Mouse (Mus musculus) limb, embryonic 14.5 days (tissue): Measurements from ENCODE around the gene Acvr1b. TPM values are rescaled to one million over a fixed set of nuclear protein-coding genes. Genes with fewer than 3 reads are reported as not detected.
A peak's percentile ranks its signal among the peaks of the same experiment; 100 is the strongest.

Experiments
- ATAC-seq: fragments of 200-750 bp; cut with Nextera tagmentation; 2 replicates; pipeline ENCODE4 v1.8.0; 2017; ENCODE audit warnings: low read depth, moderate number of reproducible peaks, moderate TSS enrichment; ENCODE audit not compliant: low FRiP score
- DNase-seq: peaks from one replicate; pipeline ENCODE4 v3.0.0-alpha.2; 2015; ENCODE audit warnings: low spot score
- H3K27ac ChIP-seq: fragments of 300-500 bp; sonication (generic); replicated peaks from 2 replicates; pipeline ENCODE4 v1.5.1; 2014; ENCODE audit warnings: low read depth, mild to moderate bottlenecking, low read length, moderate library complexity, mixed read lengths
- H3K27me3 ChIP-seq: fragments of 300-500 bp; sonication (generic); 2 replicates; pipeline ENCODE4 v1.6.1; 2014; ENCODE audit warnings: low read length, mixed read lengths; ENCODE audit not compliant: control insufficient read depth, insufficient read depth
- H3K36me3 ChIP-seq: fragments of 300-500 bp; sonication (generic); 2 replicates; pipeline ENCODE4 v1.6.1; 2014; ENCODE audit warnings: mild to moderate bottlenecking, low read length, moderate library complexity, mixed read lengths; ENCODE audit not compliant: control insufficient read depth, insufficient read depth
- H3K4me1 ChIP-seq: fragments of 300-500 bp; sonication (generic); 2 replicates; pipeline ENCODE4 v1.6.1; 2014; ENCODE audit warnings: antibody characterized with exemption, low read length, mixed read lengths; ENCODE audit not compliant: control insufficient read depth, insufficient read depth
- H3K4me2 ChIP-seq: fragments of 300-500 bp; sonication (generic); replicated peaks from 2 replicates; pipeline ENCODE4 v1.6.1; 2014; ENCODE audit warnings: low read depth, mild to moderate bottlenecking, low read length, moderate library complexity; ENCODE audit not compliant: severe bottlenecking
- H3K4me3 ChIP-seq: fragments of 300-500 bp; sonication (generic); replicated peaks from 2 replicates; pipeline ENCODE4 v1.5.1; 2014; ENCODE audit warnings: low read length
- H3K9ac ChIP-seq: fragments of 300-500 bp; sonication (generic); 2 replicates; pipeline ENCODE4 v1.6.1; 2014; ENCODE audit warnings: mild to moderate bottlenecking, low read depth, low read length, moderate library complexity; ENCODE audit not compliant: severe bottlenecking
- H3K9me3 ChIP-seq: fragments of 300-500 bp; sonication (generic); 2 replicates; pipeline ENCODE4 v1.6.1; 2016; ENCODE audit warnings: low read length; ENCODE audit not compliant: control insufficient read depth
- POLR2A ChIP-seq: fragments of 200-500 bp; IDR thresholded peaks from 2 replicates; pipeline ENCODE4 v1.8.0; 2012; ENCODE audit warnings: inconsistent platforms, mild to moderate bottlenecking, moderate library complexity, borderline replicate concordance; ENCODE audit not compliant: insufficient read depth, insufficient read length; ENCODE audit errors: extremely low read depth
- WGBS: fragments of 180-500 bp; shearing (Covaris S2); extraction: QIAGEN DNeasy Blood & Tissue Kit; methylation state at CpG from one replicate; pipeline ENCODE4 v1.1.7; 2014; 5-methylcytosine and 5-hydroxymethylcytosine counted together
- polyA plus RNA-seq, 2 experiments: library from polyadenylated mRNA; depleted of rRNA in 1 of 2; stranded (reverse) in 1 of 2; unstranded in 1 of 2; fragments of >200 nt; fragmentation: Nextera tagmentation in 1 of 2; extraction: Ambion mirVana in 1 of 2; gene quantifications; 2 replicates each; pipeline versions ENCODE4 v1.2.1 to v1.2.3; 2012 to 2014

Gene Acvr1b
- polyA plus RNA-seq, 2 experiments = 12.3 to 27.2 TPM

DNA sequence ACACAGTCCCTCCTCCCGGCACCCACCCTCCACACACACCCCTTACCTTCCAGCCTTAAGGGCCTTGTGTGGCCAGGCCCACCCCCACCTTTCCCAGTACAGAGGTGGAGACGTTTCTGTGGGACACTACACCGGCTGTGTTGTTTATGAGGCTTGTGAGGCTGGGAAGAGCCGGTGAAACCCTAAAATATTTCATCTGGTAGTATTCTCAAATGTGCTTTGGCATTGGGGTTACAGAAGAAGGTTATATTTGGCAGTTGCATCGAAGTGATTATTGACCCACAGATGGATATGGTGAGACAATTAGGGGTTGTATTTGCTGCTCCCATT, 1.2 kb downstream of the Acvr1b start:
- H3K4me2 ChIP-seq = peak overlapping the region; percentile 94
- peaks cover 41% of the 10 kb centered on the region for H3K4me1 ChIP-seq
- peak overlapping the region; percentile 91 for H3K9ac ChIP-seq
- ATAC-seq = no peak
- H3K36me3 ChIP-seq = no peaks in the 10 kb centered on the region
- no peak for TF ChIP-seq POLR2A
- H3K9me3 ChIP-seq = no peaks in the 10 kb centered on the region
- DNase-seq = no peak
- 6% methylated on average over 5 of the region's 5 CpGs for WGBS
- H3K27me3 ChIP-seq = no peaks in the 10 kb centered on the region
- no peak overlapping the region for H3K27ac ChIP-seq
- H3K4me3 ChIP-seq = peak overlapping the region; percentile 89

DNA sequence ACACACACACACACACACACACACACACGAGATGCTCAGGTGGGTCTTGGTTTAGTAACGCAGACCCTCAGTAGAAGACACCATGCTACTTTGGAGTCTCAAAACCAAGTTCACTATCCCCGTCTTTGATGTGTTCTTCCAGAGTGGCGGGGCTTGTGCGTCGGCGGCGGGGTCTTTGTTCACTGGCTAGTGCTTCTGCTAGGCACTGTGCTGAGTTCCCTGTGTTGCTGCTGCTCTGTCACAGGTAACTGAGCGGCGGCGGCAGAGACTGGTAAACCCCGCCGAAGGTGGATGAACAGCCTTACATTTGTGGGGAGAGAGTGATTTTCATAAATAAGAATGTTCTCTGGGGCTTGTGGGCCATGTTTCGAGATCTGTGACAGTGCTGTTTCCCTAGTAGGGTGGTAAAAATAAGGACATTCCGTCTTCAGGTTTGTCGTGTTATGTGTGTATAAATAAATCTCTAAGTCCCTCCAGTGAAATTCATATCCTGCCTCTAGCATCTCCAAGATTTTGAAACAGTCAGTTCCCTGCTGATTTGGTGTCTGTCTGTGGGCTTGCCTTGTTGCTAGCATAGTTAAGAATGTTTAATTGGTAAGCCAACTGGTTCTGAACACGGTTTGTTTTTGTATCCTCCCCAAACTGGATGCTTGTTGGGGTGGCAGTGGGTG, 1.9 kb downstream of the Acvr1b start:
- H3K27me3 ChIP-seq = no peaks in the 10 kb centered on the region
- peak overlapping the region; percentile 89 for H3K4me3 ChIP-seq
- H3K9ac ChIP-seq = peak overlapping the region; percentile 91
- DNase-seq (no peak), ATAC-seq (no peak)
- no peaks in the 10 kb centered on the region for H3K9me3 ChIP-seq
- no peak overlapping the region for H3K27ac ChIP-seq
- H3K4me1 ChIP-seq = peaks cover 47% of the 10 kb centered on the region
- WGBS = 16% methylated on average over 17 of the region's 17 CpGs
- H3K4me2 ChIP-seq = peak overlapping the region; percentile 94
- no peaks in the 10 kb centered on the region for H3K36me3 ChIP-seq
- no peak for TF ChIP-seq POLR2A

DNA sequence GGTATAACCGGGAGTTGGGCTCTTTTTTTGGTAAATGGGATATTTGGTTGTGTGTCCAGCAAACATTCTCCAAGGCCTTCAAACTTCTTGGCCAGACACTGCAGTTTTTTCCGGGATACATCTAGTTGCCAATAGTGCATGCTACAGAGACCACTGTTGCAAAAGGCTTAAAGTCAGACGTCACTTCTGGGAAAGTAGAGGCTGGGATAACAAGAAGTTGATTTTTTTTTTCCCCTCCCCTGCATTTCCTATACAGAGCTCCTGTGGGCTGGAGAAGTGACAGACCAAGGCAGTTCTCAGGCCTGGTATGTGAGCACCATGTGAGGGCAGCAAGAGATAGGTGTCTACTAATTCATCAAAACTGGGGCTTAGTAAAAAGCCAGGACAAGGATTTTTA, 2.4 kb downstream of the Acvr1b start:
- H3K9me3 ChIP-seq = no peaks in the 10 kb centered on the region
- no peaks in the 10 kb centered on the region for H3K36me3 ChIP-seq
- WGBS = 42% methylated on average over 3 of the region's 3 CpGs
- no peaks in the 10 kb centered on the region for H3K27me3 ChIP-seq
- no peak for TF ChIP-seq POLR2A
- no peak overlapping the region for H3K9ac ChIP-seq
- H3K27ac ChIP-seq = no peak overlapping the region
- ATAC-seq (no peak), DNase-seq (no peak)
- H3K4me2 ChIP-seq = peak overlapping the region; percentile 94
- H3K4me3 ChIP-seq = peak overlapping the region; percentile 89
- peaks cover 52% of the 10 kb centered on the region for H3K4me1 ChIP-seq

DNA sequence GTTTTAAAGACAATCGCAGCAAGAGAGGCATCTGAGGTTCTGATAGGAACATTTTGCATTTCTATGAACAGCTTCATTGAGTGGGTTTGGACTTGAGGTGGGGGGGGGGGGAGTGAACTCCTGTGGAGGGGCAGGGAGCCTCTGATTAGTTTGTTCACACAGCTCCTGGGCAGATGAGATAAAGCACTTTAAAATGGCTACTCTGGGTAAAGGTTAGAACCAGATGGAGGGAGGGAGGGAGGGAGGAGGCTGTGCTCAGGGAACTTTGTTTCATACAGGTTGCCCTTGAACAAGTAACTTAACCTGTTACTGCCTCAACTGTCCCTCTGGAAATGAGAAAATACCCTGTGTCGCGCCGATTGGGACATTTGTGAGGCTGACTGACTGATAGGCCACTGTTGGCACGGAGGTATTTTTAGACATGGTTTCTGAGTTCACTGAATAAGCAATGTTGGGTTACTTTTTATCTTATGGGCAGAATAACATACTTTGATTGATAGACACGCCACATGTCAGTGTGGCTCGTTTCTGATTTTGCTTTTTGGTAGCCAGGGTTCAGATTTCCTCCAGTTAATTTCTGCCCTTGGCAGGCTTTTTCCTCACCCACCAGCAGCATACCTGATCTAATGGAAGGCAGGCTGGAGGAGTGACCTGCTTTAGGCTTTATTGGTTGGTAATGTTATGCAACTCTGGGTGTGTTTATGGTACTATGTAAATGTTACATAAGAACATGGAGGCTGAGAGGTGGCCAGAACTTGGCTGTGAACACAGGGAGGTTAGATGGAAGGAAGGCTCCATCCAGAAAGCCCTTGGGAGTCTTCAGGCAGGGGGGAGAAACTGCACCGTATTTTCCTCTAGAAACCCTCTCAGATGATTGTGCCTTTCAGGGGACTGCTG, 3.2 kb downstream of the Acvr1b start:
- H3K9ac ChIP-seq = peak overlapping the region; percentile 25; the same call in 1 of the 2 replicates
- WGBS = 53% methylated on average over 8 of the region's 8 CpGs
- no peak overlapping the region for H3K4me3 ChIP-seq

GRCm38 (mm10) chr15:101180363-101181105, 6.7 kb downstream of the Acvr1b start:
- no peak for DNase-seq
- no peak for TF ChIP-seq POLR2A
- 58% methylated on average over 15 of the region's 15 CpGs for WGBS
- ATAC-seq = no peak
- H3K9me3 ChIP-seq = 0 out of 2 replicates have a peak, but pooled peaks cover 2% of the 10 kb centered on the region
- H3K4me3 ChIP-seq = no peak overlapping the region
- peaks cover 58% of the 10 kb centered on the region for H3K4me1 ChIP-seq
- H3K9ac ChIP-seq = no peak overlapping the region
- H3K27me3 ChIP-seq = no peaks in the 10 kb centered on the region
- H3K36me3 ChIP-seq = peaks cover 2% of the 10 kb centered on the region; the same call in 1 of the 2 replicates
- H3K4me2 ChIP-seq = no peak overlapping the region
- no peak overlapping the region for H3K27ac ChIP-seq

More for the DNA sequence above, 3.2 kb downstream of the Acvr1b start:
- Histone ChIP-seq H3K36me3 (no peaks in the 10 kb centered on the region), H3K27me3 (no peaks in the 10 kb centered on the region), H3K27ac (0 out of 2 replicates have a peak overlapping the region, but pooled peaks have one; percentile 9), H3K4me2 (no peak overlapping the region), H3K9me3 (no peaks in the 10 kb centered on the region), H3K4me1 (peaks cover 58% of the 10 kb centered on the region)
- no peak for DNase-seq
- ATAC-seq = no peak
- no peak for TF ChIP-seq POLR2A
